Mouse (Mus musculus): ENCODE results near the gene Sac3d1.
A peak's percentile ranks its signal among the peaks of the same experiment; 100 is the strongest.

The Sac3d1 gene

GRCm38 (mm10) chr19:6070571-6071250 lies 47.7 kb downstream of the Sac3d1 start:
- no peak for DNase-seq (ENCODE audit: low read depth, low spot score)

GRCm38 (mm10) chr19:6069851-6070250 lies 48.6 kb downstream of the Sac3d1 start:
- DNase-seq (ENCODE audit: low read depth, low spot score), result no peak

GRCm38 (mm10) chr19:6068951-6069350 lies 49.5 kb downstream of the Sac3d1 start:
- DNase-seq (ENCODE audit: low read depth, low spot score), result no peak

- peak; percentile 78 for DNase-seq (ENCODE audit: low read depth, low spot score)
Measured at GRCm38 (mm10) chr19:6067724-6068415, 50.6 kb downstream of the Sac3d1 start, which contains the start of gene Tm7sf2. TSS of gene Tm7sf2 (minus strand) at chr19:6068373.

GRCm38 (mm10) chr19:6067011-6067723 lies 51.3 kb downstream of the Sac3d1 start:
- DNase-seq (ENCODE audit: low read depth, low spot score), result peak; percentile 84

- DNase-seq (ENCODE audit: low read depth, low spot score), result no peak
Measured at GRCm38 (mm10) chr19:6066571-6066970, 51.9 kb downstream of the Sac3d1 start.

Measured in WW6 (cell line).